Mouse (Mus musculus) embryonic fibroblast, embryonic 13.5 days (primary cell): ENCODE results near the gene E130116L18Rik.

Experiments
- CTCF ChIP-seq: IDR thresholded peaks from 2 replicates; pipeline ENCODE4 v1.5.1; 2011; ENCODE audit warnings: mild to moderate bottlenecking, control low read depth, low read length, moderate library complexity, borderline replicate concordance; ENCODE audit not compliant: insufficient read depth
- POLR2A ChIP-seq: IDR thresholded peaks from 2 replicates; pipeline ENCODE4 v1.6.1; 2011; ENCODE audit warnings: low read depth, mild to moderate bottlenecking, control low read depth, low read length, moderate library complexity

GRCm38 (mm10) chr5:25254491-25254890 is 31.5 kb upstream of the E130116L18Rik start:
- TF ChIP-seq CTCF (no peak), POLR2A (no peak)
